Mouse (Mus musculus): Measurements from ENCODE around the gene Tmem238.
A peak's percentile ranks its signal among the peaks of the same experiment; 100 is the strongest.

Tmem238 gene

GRCm38 (mm10) chr7:4746326-4746980, 43.0 kb downstream of the Tmem238 start:
- DNase-seq = no peak

GRCm38 (mm10) chr7:4744886-4745285, 44.6 kb downstream of the Tmem238 start:
- DNase-seq = no peak

GRCm38 (mm10) chr7:4743354-4743753, 46.1 kb downstream of the Tmem238 start:
- no peak for DNase-seq

GRCm38 (mm10) chr7:4742482-4742819, 47.0 kb downstream of the Tmem238 start:
- DNase-seq = no peak

GRCm38 (mm10) chr7:4741672-4742481, 47.6 kb downstream of the Tmem238 start:
- no peak for DNase-seq

- DNase-seq = peak; percentile 25
Observed at GRCm38 (mm10) chr7:4741151-4741550, 48.3 kb downstream of the Tmem238 start.

- DNase-seq = no peak
Observed at GRCm38 (mm10) chr7:4740309-4740727, 49.1 kb downstream of the Tmem238 start.

GRCm38 (mm10) chr7:4739544-4740275, 49.7 kb downstream of the Tmem238 start, which contains the start of gene Kmt5c:
TSS of gene Kmt5c (plus strand) at chr7:4740115.
- peak; percentile 95 for DNase-seq

- no peak for DNase-seq
Observed at GRCm38 (mm10) chr7:4739041-4739543, 50.4 kb downstream of the Tmem238 start.
